Mouse (Mus musculus) testis, adult 2 months (tissue): ENCODE measurements around the gene Carm1. TPM values are rescaled to one million over a fixed set of nuclear protein-coding genes. Genes with fewer than 3 reads are reported as not detected.
"Not testable (repeated sequence)": the region's sequence is repeated elsewhere in the genome, so short reads cannot be mapped to it uniquely, and the experiment has no call there.

ENCODE experiments used
- H3K27ac ChIP-seq: fragments of 200-500 bp; 2 replicates; pipeline ENCODE4 v1.5.1; 2012; ENCODE audit warnings: low read depth, low read length; ENCODE audit not compliant: control insufficient read depth, insufficient read depth
- H3K27me3 ChIP-seq: fragments of 200-500 bp; 2 replicates; pipeline ENCODE4 v1.6.1; 2012; ENCODE audit warnings: mild to moderate bottlenecking, low read length, moderate library complexity; ENCODE audit not compliant: control insufficient read depth, insufficient read depth
- H3K36me3 ChIP-seq: fragments of 200-500 bp; 2 replicates; pipeline ENCODE4 v1.6.1; 2012; ENCODE audit warnings: mild to moderate bottlenecking, low read length; ENCODE audit not compliant: control insufficient read depth, insufficient read depth
- H3K4me1 ChIP-seq: fragments of 200-500 bp; 2 replicates; pipeline ENCODE4 v1.6.1; 2012; ENCODE audit warnings: low read length; ENCODE audit not compliant: control insufficient read depth, insufficient read depth
- H3K4me3 ChIP-seq: fragments of 200-500 bp; 2 replicates; pipeline ENCODE4 v1.5.1; 2012; ENCODE audit warnings: low read depth, mild to moderate bottlenecking, low read length, moderate library complexity, mixed read lengths; ENCODE audit not compliant: control insufficient read depth
- CTCF ChIP-seq: fragments of 200-500 bp; IDR thresholded peaks from 2 replicates; pipeline ENCODE4 v1.5.1; 2012; ENCODE audit warnings: low read depth, mild to moderate bottlenecking, inconsistent platforms, low read length, moderate library complexity; ENCODE audit not compliant: control insufficient read depth, insufficient read depth, insufficient replicate concordance
- POLR2A ChIP-seq: fragments of 200-500 bp; IDR thresholded peaks from 2 replicates; pipeline ENCODE4 v1.6.1; 2012; ENCODE audit warnings: low read depth, mild to moderate bottlenecking, inconsistent platforms, low read length, moderate library complexity; ENCODE audit not compliant: control insufficient read depth
- polyA plus RNA-seq: library from polyadenylated mRNA; depleted of rRNA; stranded (reverse); fragments of >200 nt; gene quantifications from 2 replicates; pipeline ENCODE4 v1.2.3, GENCODE M21; 2012

Carm1 gene
- polyA plus RNA-seq, 1 experiment = 240 TPM

DNA sequence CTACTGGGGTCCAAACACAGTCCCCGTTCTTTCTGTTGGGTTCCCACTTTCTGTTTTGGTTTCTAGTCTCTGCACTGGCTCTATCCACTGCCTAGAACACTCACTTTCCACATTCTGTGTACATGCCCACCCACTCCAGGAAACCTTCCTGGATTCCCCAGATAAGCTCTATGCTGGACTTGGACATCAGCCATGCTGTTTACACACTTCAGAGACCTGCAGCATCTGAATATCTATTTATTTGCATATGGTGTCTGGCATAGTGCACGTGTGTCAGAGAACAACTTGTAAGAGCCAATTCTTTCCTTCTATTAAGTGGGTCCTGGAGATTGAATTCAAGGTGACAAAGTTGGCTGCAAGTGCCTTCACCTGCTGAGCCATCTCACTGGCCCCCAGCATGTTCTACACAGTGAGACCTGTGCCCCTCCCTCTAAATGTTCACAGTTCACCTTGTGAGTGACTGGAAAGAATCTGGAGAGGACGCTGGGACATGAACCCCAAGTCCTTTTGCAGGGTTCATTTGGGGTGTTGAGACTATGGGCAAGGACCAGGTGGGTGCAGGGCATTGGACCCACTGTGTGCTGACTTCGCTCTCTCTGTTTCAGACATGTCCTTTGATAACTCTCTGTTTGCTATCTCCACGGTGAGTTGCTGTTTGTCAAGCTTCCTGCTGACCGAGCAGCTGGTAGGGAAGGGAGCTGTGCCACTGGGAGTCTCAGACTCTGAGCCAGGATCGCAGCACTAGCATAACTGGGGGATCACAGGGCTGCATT, 6.5 kb upstream of the Carm1 start:
- no peak for TF ChIP-seq POLR2A
- no peak for TF ChIP-seq CTCF
- Histone ChIP-seq H3K27ac (no peak overlapping the region), H3K4me1 (no peaks in the 10 kb centered on the region; the same call in none of the 2 replicates), H3K27me3 (no peaks in the 10 kb centered on the region), H3K36me3 (peaks cover 3% of the 10 kb centered on the region), H3K4me3 (no peak overlapping the region)

DNA sequence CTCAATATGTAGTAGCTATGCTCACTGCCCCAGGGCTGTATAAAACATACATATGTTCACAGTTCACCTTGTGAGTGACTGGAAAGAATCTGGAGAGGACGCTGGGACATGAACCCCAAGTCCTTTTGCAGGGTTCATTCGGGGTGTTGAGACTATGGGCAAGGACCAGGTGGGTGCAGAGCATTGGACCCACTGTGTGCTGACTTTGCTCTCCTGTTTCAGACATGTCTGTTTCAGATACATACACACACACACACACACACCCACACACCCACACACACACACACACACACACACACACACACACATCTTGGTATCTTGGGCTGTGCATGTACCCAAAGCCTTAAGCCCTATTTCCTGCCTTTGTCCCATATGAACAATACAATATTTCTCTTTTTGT, 4.7 kb upstream of the Carm1 start:
- not testable (repeated sequence) for H3K27ac ChIP-seq, H3K4me1 ChIP-seq, H3K36me3 ChIP-seq, H3K27me3 ChIP-seq, H3K4me3 ChIP-seq

DNA sequence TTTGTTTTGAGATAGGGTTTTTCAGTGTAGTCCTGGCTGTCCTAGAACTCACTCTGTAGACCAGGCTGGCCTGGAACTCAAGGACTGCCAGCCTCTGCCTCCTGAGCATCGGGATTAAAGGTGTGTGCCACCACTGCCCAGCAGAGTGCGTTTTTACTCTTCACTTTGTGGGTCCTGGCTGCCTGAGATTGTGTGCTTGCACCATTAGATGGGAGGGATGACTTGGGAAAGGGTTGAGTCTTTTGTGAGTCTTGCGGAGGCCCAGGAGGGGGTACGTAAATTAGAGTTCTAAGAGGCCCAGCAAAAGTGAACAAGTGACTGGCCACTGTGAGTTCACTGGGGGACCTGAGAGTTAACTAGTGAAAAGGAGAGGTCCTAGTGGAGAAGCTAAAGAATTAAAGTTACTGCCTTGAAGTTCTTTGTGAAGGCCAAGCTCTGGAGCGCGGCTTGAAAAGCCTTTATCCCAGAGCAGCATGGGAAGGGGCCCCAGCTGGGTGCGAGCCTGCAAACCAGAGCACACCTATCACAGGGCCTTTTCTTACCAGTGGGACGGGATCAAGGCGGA, 1.3 kb upstream of the Carm1 start:
- H3K27ac ChIP-seq = peak overlapping the region; percentile 99
- H3K27me3 ChIP-seq = no peaks in the 10 kb centered on the region
- TF ChIP-seq CTCF (no peak), POLR2A (no peak)
- H3K4me3 ChIP-seq = peak overlapping the region; percentile 96
- H3K4me1 ChIP-seq = peaks cover 18% of the 10 kb centered on the region
- peaks cover 9% of the 10 kb centered on the region for H3K36me3 ChIP-seq

DNA sequence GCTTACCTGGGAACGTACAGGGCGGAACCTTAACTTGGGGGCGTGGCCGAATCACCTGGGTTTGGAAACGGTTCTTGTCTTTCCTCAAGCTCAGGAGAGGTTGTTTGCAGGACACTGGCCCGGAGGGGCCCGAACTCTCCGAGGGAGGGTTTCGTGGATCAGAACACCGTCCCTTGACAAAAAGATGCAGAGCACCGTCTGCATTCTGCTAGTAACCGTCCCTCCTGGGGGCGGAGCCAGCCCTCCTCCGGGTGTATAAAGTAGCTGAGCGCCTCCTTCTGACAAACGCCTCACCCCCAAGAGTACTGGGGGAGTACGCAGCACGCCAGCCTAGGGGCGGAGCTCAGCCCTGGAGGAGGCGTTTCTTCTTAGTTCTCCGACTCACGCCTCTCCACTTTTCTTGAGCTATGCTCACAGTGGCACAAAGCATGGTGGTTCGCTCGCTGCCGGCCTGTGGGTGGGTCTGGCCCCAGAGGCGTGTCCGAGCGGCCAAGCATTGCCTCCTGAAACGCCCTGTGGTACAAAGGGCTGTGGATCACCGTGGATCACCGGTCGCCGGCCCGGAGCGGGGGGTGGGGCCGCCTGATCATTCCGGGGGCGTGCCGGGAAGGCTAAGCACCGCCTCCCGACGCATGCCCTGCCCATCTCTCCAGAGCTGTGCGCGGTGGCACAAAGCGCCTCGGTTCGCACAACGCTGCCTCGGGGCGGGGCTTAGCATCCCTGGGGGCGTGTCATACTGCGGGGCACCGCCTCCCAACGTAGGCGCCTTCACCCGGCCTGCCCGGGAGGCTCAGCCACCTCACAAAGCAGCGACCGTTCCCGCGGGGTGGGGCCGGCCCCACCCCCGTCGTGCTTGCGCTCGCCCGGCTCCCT, 542 bp upstream of the Carm1 start:
- Histone ChIP-seq H3K27me3 (no peaks in the 10 kb centered on the region), H3K4me1 (peaks cover 18% of the 10 kb centered on the region), H3K4me3 (peak overlapping the region; percentile 96), H3K27ac (peak overlapping the region; percentile 99), H3K36me3 (peaks cover 7% of the 10 kb centered on the region)
- TF ChIP-seq POLR2A (peak; percentile 74), CTCF (peak; percentile 54; the same call in 1 of the 2 replicates)

DNA sequence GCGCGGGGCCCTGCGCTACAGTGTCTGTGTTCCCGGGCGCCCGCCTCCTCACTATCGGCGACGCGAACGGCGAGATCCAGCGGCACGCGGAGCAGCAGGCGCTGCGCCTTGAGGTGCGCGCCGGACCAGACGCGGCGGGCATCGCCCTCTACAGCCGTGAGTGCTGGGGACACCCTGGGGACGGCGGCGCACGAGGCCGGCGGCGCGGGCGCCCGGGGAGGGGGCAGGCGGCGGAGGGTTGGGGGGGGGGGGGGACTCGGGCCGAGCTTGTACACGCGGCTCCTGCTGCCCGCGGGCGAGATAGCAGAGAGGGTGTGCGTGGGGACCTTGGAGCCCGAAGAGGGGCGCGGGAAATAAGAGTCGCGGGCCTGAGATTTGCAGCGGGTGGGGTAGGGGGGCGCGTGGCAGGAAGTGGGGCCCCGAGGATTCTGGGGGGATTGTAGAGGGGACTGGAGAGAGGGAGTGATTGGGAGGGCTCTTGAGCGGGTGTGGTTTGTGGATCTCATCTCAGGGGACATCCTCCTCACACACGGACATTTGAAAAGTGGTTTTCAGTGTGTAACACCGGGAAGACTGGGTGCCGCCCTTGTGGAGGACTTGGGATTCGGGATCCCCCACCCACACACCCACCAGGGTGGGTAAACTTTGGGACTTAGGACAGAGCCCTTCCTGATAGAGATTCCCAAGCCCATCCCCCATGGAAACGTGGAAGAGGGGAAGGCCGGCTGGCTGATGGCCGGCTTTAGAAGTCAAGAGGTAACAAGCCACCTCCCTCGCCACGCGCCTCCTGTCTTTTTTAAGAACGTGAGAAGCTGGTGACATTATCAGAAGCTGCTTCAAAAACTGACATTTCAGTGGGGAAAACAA, 614 bp downstream of the Carm1 start:
- peak overlapping the region; percentile 99 for H3K27ac ChIP-seq
- peaks cover 7% of the 10 kb centered on the region for H3K36me3 ChIP-seq
- H3K27me3 ChIP-seq = no peaks in the 10 kb centered on the region
- H3K4me1 ChIP-seq = peaks cover 18% of the 10 kb centered on the region
- H3K4me3 ChIP-seq = peak overlapping the region; percentile 96
- TF ChIP-seq CTCF (no peak), POLR2A (no peak)

DNA sequence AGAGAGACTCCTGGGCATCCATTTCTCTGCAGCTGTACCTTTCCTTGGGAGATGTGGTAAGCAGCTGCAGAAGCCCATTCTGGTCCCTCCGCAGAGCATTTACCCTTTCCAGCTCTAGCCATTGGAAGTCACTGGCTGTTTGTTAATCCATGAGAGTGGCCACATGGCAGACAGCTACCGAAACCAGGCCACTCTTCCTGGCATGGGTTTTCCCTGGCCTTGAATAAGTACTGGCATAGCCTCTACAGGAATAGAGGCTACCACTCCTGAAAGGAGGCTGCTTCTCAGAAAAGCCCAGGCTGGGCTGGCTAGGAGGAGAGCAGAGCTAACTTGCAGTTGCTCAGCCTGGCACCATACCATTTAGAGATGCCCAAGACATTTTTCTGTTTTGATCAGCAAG, 4.4 kb downstream of the Carm1 start:
- no peaks in the 10 kb centered on the region for H3K27me3 ChIP-seq
- no peak for TF ChIP-seq POLR2A
- TF ChIP-seq CTCF = no peak
- H3K4me1 ChIP-seq = peaks cover 11% of the 10 kb centered on the region
- no peak overlapping the region for H3K27ac ChIP-seq
- no peak overlapping the region for H3K4me3 ChIP-seq
- H3K36me3 ChIP-seq = peaks cover 2% of the 10 kb centered on the region; the same call in 1 of the 2 replicates

DNA sequence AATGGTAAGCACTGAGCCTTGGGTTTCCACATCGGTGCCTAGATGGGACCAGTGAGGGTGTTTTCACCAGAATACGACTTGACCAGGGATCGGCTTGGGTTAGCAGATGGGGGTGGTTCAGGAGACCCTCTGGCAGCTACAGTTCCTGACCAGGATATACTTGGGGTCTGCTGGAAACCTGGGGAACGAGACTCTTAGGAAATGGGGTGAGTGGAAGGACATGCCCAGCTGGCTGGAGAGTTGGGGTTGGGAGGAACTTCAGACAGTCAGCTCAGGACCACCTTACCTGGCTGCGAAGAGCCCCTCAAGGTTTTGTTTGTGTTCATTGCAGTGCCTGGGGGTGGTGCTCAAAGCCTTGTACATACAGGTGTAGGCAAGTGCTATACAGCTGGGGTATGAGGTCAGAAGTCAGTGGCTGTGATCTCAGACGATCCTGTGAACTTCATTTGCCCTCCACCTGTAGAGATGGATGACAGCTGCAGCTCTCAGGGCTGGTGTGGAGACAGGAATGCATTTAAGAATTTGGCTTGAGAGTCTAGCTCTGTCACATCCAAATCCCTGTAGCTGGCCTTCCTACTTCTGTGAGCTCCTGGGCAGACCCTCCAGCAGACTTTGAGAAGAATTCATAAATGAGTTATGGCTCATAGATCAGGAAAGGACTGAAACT, 7.0 kb downstream of the Carm1 start:
- Histone ChIP-seq H3K36me3 (no peaks in the 10 kb centered on the region), H3K27ac (no peak overlapping the region), H3K4me1 (no peaks in the 10 kb centered on the region; the same call in 1 of the 2 replicates), H3K27me3 (no peaks in the 10 kb centered on the region), H3K4me3 (no peak overlapping the region)
- TF ChIP-seq POLR2A (no peak), CTCF (no peak)
